Mouse (Mus musculus): Measurements from ENCODE around the gene Fhl3. TPM values are rescaled to one million over a fixed set of nuclear protein-coding genes. Genes with fewer than 3 reads are reported as not detected.

Fhl3 gene
- polyA plus RNA-seq, 1 experiment from 2014 or later = 19.5 TPM

DNA sequence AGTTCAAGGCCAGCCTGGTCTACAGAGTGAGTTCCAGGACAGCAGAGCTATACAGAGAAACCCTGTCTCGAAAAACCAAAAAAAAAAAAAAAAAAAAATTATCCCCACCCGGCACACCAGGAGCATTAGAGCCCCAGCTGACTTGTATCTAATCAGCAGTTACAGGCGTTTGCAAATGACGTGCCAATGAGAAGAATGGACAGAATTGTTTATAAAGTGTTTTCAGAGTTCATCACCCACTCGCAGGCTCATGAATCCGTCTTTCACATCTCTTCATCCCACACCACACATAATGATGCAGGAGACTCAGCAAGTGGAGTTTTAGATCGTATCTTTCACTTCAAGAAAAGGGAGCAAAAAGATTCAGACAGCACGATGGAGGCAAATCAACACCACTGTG lies 15.0 kb upstream of the Fhl3 start:
- no peak for ATAC-seq (ENCODE audit: insufficient number of reproducible peaks, insufficient read depth, low FRiP score, low TSS enrichment, low read depth)
- 91% methylated on average over 8 of the region's 8 CpGs for WGBS
- no peaks in the 10 kb centered on the region for H3K27me3 ChIP-seq
- no peaks in the 10 kb centered on the region for H3K9me3 ChIP-seq
- H3K36me3 ChIP-seq = peaks cover 70% of the 10 kb centered on the region
- no peak overlapping the region for H3K9ac ChIP-seq
- no peak overlapping the region for H3K4me2 ChIP-seq
- H3K27ac ChIP-seq = no peak overlapping the region
- H3K4me3 ChIP-seq = no peak overlapping the region
- H3K4me1 ChIP-seq = no peaks in the 10 kb centered on the region

DNA sequence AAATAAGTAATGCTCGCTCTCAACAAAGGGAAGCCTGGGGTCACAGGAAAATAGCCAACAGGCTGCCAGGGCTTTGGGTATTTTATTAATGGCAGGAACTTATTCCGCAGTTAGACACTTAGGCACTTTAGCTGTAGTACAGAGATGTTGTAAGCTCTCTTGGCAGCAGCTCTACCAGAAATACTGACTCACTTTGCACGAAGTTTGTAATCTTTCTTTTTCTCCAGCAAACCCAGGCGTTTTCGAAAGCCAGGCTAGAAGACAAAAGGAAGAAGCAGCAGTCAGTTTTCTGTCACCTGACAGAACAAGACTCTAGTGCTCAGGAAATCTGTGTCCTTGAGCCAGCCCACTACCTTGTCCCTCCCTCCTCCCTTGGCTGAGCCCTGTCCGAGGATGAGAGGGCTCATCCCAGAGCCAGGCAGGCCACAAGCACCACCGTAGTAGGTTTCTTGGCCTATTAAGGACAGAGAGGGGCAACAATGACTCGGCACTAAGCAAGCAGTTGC lies 14.6 kb upstream of the Fhl3 start:
- no peak for ATAC-seq (ENCODE audit: insufficient number of reproducible peaks, insufficient read depth, low FRiP score, low TSS enrichment, low read depth)
- Histone ChIP-seq H3K4me2 (no peak overlapping the region), H3K9me3 (no peaks in the 10 kb centered on the region), H3K36me3 (peaks cover 65% of the 10 kb centered on the region), H3K27ac (no peak overlapping the region), H3K4me3 (no peak overlapping the region), H3K27me3 (no peaks in the 10 kb centered on the region), H3K9ac (no peak overlapping the region), H3K4me1 (no peaks in the 10 kb centered on the region)
- 86% methylated on average over 8 of the region's 8 CpGs for WGBS

DNA sequence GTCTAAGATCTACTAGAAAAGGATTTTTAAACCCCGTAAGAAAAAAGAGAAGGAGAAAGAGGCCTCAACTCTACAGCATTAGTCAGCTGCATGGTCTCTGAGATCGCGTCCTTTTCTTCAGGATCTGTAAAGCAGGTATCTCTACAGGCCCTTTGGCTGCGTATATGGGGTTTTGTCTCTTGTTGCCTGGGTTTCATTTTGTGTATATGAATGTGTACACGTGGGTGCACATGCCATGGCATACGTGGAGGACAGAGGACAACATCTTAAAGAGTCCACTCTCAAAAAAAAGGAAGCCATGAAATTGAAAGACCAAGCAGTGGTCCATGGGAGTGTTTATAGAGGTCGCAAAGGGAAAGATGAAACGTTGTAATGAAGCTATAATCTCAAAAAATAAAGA lies 9.0 kb upstream of the Fhl3 start:
- no peak overlapping the region for H3K27ac ChIP-seq
- no peak overlapping the region for H3K4me2 ChIP-seq
- ATAC-seq (ENCODE audit: insufficient number of reproducible peaks, insufficient read depth, low FRiP score, low TSS enrichment, low read depth) = no peak
- peaks cover 13% of the 10 kb centered on the region for H3K36me3 ChIP-seq
- H3K27me3 ChIP-seq = peaks cover 4% of the 10 kb centered on the region; the same call in 1 of the 2 replicates
- peaks cover 28% of the 10 kb centered on the region for H3K4me1 ChIP-seq
- H3K4me3 ChIP-seq = no peak overlapping the region
- 85% methylated on average over 8 of the region's 8 CpGs for WGBS
- no peak overlapping the region for H3K9ac ChIP-seq
- H3K9me3 ChIP-seq = no peaks in the 10 kb centered on the region

DNA sequence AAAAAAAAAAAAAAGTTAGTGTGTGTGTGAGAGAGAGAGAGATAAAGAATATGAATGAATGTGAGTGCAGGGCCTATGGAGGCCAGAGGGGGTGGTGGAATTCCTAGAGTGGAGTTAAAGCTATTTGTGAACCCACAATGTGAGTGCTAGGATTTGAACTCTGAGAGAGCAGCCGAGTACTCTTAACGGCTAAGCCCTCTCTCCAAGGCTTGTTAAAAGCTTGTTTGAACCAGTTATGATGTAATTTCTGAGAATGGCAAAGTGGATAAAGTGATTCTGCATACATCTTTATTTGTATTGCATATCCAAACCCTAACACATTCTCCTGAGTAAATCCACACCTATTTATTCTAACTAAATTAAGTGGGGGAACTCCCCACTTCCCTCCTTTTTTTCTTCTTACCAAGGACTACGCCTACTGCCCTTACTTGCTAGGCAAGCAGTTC lies 8.1 kb upstream of the Fhl3 start:
- H3K36me3 ChIP-seq = peaks cover 8% of the 10 kb centered on the region; the same call in 1 of the 2 replicates
- ATAC-seq (ENCODE audit: insufficient number of reproducible peaks, insufficient read depth, low FRiP score, low TSS enrichment, low read depth) = no peak
- H3K4me3 ChIP-seq = peak overlapping the region; percentile 83
- peak overlapping the region; percentile 93 for H3K9ac ChIP-seq
- 67% methylated on average over 3 of the region's 3 CpGs for WGBS
- H3K4me2 ChIP-seq = peak overlapping the region; percentile 70
- H3K27me3 ChIP-seq = peaks cover 4% of the 10 kb centered on the region; the same call in 1 of the 2 replicates
- H3K27ac ChIP-seq = no peak overlapping the region
- H3K4me1 ChIP-seq = peaks cover 28% of the 10 kb centered on the region
- H3K9me3 ChIP-seq = no peaks in the 10 kb centered on the region

DNA sequence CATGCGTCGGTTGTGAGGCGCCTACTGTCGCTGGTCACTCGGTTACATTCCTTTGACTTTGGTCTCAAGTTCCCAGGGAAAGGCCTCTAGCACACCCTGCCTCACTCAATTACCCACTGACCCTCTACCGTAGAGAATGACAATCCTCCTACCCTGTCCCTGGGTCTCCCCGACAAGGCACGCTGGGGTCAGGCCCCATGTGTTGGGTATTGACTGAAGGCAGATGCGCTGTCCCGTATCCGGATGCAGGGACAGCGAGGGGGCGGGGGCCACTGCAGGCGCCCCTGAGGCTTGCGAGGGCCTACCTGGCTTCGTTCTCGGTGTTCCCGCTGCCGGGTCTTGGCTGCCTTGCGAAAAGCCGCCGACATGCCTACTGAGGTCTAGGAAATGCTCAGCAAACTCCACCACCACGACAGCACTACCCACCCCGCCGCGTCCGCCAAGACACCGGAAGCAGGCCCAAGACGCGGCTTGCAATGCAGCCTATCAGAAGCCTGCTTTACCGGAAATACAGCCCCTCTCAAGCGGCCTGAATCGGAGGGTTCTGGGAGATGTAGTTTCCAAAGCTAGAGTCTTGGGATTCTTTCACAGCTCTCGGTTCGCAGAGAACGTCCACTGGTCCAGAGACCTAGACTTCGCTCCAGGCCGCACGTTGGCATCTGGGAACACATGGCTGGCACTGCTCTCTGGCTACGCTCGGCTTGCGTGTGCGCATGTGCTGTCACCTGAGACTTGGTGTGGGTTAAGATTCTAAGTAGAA lies 7.2 kb upstream of the Fhl3 start, which contains the start of gene Utp11:
TSS of gene Utp11 (minus strand) at position 466 of the 760 bp plus-strand sequence.
- H3K4me3 ChIP-seq = peak within 1 kb of the TSS; percentile 83
- peaks cover 4% of the 10 kb centered on the region; the same call in 1 of the 2 replicates for H3K27me3 ChIP-seq
- peak within 1 kb of the TSS; percentile 93 for H3K9ac ChIP-seq
- H3K4me2 ChIP-seq = peak within 1 kb of the TSS; percentile 70
- H3K9me3 ChIP-seq = no peaks in the 10 kb centered on the region
- ATAC-seq (ENCODE audit: insufficient number of reproducible peaks, insufficient read depth, low FRiP score, low TSS enrichment, low read depth) = peak; percentile 83
- H3K27ac ChIP-seq = peak within 1 kb of the TSS; percentile 56; the same call in 1 of the 2 replicates
- peaks cover under 1% of the 10 kb centered on the region; the same call in 1 of the 2 replicates for H3K36me3 ChIP-seq
- WGBS = under 1% methylated on average over 43 of the region's 43 CpGs
- H3K4me1 ChIP-seq = peaks cover 28% of the 10 kb centered on the region

DNA sequence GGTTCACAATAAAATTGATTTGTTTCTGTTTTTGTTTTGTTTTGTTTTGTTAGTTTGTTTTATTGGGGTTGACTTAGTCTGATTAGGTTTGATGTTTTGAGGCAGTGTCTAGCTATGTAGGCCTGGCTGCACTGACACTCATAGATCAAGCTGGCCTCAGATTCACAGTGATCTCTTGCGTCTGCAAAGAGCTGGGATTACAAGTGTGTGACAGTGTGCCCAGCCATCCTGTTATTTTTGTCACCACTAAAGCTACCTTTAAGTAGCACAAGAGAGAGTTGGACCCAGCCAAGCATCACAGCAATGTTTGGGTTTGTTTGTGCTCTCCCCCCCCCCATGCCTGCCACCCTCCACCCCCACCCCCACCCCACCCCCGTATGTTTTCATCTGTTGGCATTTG lies 5.9 kb upstream of the Fhl3 start:
- Histone ChIP-seq H3K9ac (no peak overlapping the region), H3K4me3 (no peak overlapping the region), H3K27ac (no peak overlapping the region), H3K4me1 (peaks cover 30% of the 10 kb centered on the region), H3K9me3 (no peaks in the 10 kb centered on the region), H3K36me3 (no peaks in the 10 kb centered on the region), H3K27me3 (peaks cover 4% of the 10 kb centered on the region; the same call in 1 of the 2 replicates), H3K4me2 (no peak overlapping the region)
- ATAC-seq (ENCODE audit: insufficient number of reproducible peaks, insufficient read depth, low FRiP score, low TSS enrichment, low read depth) = no peak
- WGBS = 78% methylated on average over 2 of the region's 2 CpGs

DNA sequence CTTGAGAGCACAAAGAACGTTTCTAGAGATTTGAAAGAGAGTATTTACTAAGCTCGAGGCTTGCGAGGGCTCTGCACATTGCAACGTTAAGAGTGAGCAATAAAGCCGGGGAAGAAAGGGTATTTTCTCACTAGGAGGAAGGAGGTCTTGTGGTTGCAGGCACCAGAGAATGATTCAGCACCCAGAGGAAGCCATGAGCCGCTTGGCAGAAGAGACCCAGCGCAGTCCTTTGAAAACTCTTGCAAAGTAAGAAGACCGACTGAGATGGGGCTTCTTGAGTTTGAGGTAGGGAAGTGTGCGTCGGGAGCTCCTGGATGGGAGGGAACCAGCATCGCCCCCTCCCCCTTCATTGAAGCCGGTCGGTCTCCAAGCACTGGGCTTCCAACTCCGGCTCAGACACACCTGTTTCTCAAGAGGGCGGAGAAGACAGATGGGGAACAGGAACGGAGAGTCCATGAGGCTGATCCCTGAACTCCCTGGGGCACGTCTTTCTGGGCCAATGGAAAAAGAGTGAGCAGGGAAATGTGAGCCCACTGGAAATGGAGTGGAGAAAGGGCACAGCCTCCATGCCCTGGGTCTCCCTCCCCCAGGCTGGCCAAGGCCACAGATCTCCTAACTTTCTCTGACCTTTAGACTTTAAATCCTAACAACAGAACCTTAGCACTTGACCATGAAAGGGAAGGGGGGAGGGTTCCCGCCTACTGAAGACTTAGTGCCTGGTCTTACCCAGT lies 4.5 kb upstream of the Fhl3 start:
- Histone ChIP-seq H3K4me3 (peak overlapping the region; percentile 0; the same call in 1 of the 2 replicates), H3K27ac (0 out of 2 replicates have a peak overlapping the region, but pooled peaks have one; percentile 33)

DNA sequence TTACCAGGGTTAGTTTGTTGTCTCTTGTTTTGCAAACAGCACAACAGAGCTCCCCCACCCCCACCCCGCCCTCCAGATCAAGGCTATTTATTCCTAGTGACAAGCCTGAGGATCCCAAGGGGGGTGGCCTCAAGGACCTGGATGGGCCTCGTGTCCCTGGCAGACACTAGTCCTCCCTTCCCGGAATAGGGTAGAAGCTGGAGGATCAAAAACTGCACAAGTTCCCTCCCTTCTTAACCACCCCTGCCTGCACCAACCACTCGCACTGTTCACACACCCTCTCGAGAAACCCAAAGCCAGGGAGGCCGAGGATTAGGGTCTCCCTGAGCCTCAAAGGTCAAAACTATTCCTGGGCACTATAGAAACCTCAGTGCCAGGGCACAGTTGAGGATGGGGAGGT lies 710 bp upstream of the Fhl3 start:
- Histone ChIP-seq H3K27ac (peak overlapping the region; percentile 97), H3K9me3 (no peaks in the 10 kb centered on the region), H3K36me3 (no peaks in the 10 kb centered on the region), H3K4me1 (peaks cover 44% of the 10 kb centered on the region), H3K4me3 (peak overlapping the region; percentile 88), H3K9ac (peak overlapping the region; percentile 97; the same call in 1 of the 2 replicates), H3K27me3 (peaks cover 4% of the 10 kb centered on the region; the same call in 1 of the 2 replicates), H3K4me2 (peak overlapping the region; percentile 75)
- no peak for ATAC-seq (ENCODE audit: insufficient number of reproducible peaks, insufficient read depth, low FRiP score, low TSS enrichment, low read depth)
- WGBS = 6% methylated on average over 6 of the region's 6 CpGs

More for the DNA sequence above, 4.5 kb upstream of the Fhl3 start:
- no peak for ATAC-seq (ENCODE audit: insufficient number of reproducible peaks, insufficient read depth, low FRiP score, low TSS enrichment, low read depth)
- 11% methylated on average over 18 of the region's 18 CpGs for WGBS
- no peaks in the 10 kb centered on the region for H3K36me3 ChIP-seq
- H3K4me2 ChIP-seq = peak overlapping the region; percentile 37
- peaks cover 35% of the 10 kb centered on the region for H3K4me1 ChIP-seq
- H3K27me3 ChIP-seq = peaks cover 4% of the 10 kb centered on the region; the same call in 1 of the 2 replicates
- 0 out of 2 replicates have a peak overlapping the region, but pooled peaks have one; percentile 32 for H3K9ac ChIP-seq
- no peaks in the 10 kb centered on the region for H3K9me3 ChIP-seq

DNA sequence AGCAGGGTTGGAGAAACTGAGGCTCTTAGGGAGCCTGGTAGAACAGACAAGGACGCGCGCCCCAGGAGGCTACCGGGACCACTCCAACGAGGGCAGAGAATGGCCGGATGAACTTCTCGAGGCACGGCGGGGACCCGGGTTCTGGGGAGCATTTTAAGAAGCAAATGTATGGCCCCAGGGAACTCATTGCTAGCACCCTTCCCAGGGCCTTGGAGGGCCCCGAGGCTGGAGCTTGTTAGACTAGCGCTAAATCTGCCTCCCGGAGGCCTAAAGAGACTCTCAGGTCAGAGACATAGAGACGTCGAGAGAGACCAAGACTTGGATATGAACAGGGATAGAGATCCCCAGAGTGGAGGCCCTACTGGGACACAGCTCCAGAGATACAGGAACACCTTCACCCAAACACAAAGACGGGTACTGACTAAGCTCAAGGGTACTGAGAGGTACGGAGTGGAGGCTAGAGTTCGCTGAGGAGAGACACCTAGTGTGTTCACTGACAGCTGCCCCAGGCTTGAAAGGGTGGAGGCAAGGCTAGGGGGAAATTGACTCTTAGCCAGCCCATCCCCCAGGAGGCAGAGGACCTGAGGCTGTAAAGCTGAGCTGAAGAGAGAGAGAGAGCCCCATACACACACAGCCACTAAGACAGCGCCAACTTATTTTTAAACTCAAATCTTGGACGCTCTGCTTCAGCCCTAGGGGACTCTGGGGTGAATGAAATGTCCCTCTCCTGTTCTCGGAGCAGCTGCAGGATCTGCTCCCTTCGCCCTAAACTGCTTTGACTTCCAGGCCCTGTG lies 748 bp downstream of the Fhl3 start:
- H3K36me3 ChIP-seq = peaks cover 8% of the 10 kb centered on the region
- H3K9me3 ChIP-seq = no peaks in the 10 kb centered on the region
- H3K4me3 ChIP-seq = peak overlapping the region; percentile 88
- peak overlapping the region; percentile 97 for H3K27ac ChIP-seq
- ATAC-seq (ENCODE audit: insufficient number of reproducible peaks, insufficient read depth, low FRiP score, low TSS enrichment, low read depth) = no peak
- 2% methylated on average over 22 of the region's 22 CpGs for WGBS
- H3K4me2 ChIP-seq = peak overlapping the region; percentile 75
- H3K4me1 ChIP-seq = peaks cover 52% of the 10 kb centered on the region
- peak overlapping the region; percentile 97 for H3K9ac ChIP-seq
- H3K27me3 ChIP-seq = 0 out of 2 replicates have a peak, but pooled peaks cover under 1% of the 10 kb centered on the region

DNA sequence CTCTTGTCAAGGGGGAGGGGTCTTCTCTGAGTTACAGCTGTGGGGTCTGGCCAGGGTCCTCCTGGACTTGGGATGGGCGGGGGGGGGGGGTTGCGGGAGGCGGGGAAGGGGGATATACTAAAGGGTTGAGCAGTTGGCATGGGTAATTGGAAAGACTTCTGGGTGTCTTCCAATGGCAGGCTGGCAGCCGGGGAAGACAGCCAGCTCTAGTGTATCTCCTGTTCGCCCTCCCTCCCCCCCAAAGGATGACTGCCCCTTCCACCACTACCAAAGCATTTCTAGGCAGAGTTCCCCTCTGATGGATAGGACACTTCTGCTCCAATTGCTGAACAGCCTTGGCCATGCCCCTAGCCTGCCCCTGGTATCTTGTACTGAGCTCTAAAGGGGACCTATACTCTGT lies 1.4 kb downstream of the Fhl3 start:
- no peaks in the 10 kb centered on the region for H3K27me3 ChIP-seq
- H3K4me2 ChIP-seq = peak overlapping the region; percentile 75
- peak overlapping the region; percentile 97 for H3K27ac ChIP-seq
- H3K9me3 ChIP-seq = no peaks in the 10 kb centered on the region
- peak overlapping the region; percentile 97 for H3K9ac ChIP-seq
- 20% methylated on average over 5 of the region's 5 CpGs for WGBS
- H3K4me3 ChIP-seq = peak overlapping the region; percentile 88
- peaks cover 13% of the 10 kb centered on the region for H3K36me3 ChIP-seq
- H3K4me1 ChIP-seq = peaks cover 52% of the 10 kb centered on the region
- ATAC-seq (ENCODE audit: insufficient number of reproducible peaks, insufficient read depth, low FRiP score, low TSS enrichment, low read depth) = no peak

DNA sequence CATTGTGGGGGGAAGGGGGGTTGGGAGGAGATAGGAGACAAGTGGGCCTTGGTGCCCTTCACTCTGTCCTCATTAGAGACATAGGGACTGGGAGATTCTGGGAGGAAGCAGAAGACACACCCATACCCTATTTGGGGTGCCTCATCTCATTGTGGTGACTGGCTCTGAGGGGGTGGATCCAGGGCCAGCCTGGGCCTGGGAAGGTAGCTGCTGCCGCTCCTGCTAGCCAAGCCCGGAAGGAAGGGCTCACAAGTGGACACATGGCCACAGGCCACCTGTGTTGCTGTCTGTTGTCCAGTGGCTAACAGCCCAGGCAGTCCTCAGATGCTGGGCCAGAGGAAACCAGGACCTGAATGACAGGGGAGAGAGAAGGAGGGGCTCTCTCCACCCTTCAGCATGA lies 2.9 kb downstream of the Fhl3 start:
- no peak for ATAC-seq (ENCODE audit: insufficient number of reproducible peaks, insufficient read depth, low FRiP score, low TSS enrichment, low read depth)
- peak overlapping the region; percentile 94 for H3K27ac ChIP-seq
- H3K4me3 ChIP-seq = peak overlapping the region; percentile 24
- H3K4me1 ChIP-seq = peaks cover 66% of the 10 kb centered on the region
- peaks cover 24% of the 10 kb centered on the region for H3K36me3 ChIP-seq
- 22% methylated on average over 2 of the region's 2 CpGs for WGBS
- H3K4me2 ChIP-seq = peak overlapping the region; percentile 75
- H3K9ac ChIP-seq = peak overlapping the region; percentile 61; the same call in 1 of the 2 replicates
- H3K27me3 ChIP-seq = no peaks in the 10 kb centered on the region
- H3K9me3 ChIP-seq = no peaks in the 10 kb centered on the region

All from embryonic facial prominence, embryonic 13.5 days (tissue).